Mouse (Mus musculus) ES-Bruce4 (cell line): Measurements from ENCODE around the gene Hs3st4. TPM values are rescaled to one million over a fixed set of nuclear protein-coding genes. Genes with fewer than 3 reads are reported as not detected.

Source experiments
- H3K27ac ChIP-seq: 2 replicates; pipeline ENCODE4 v1.5.1; 2012; ENCODE audit warnings: low read length, inconsistent platforms; ENCODE audit not compliant: insufficient read depth
- H3K27me3 ChIP-seq: 2 replicates; pipeline ENCODE4 v1.6.1; 2012; ENCODE audit warnings: mild to moderate bottlenecking, low read length, inconsistent platforms; ENCODE audit not compliant: control insufficient read depth, poor library complexity, insufficient read depth, severe bottlenecking
- H3K36me3 ChIP-seq: 2 replicates; pipeline ENCODE4 v1.6.1; 2012; ENCODE audit warnings: inconsistent platforms, mild to moderate bottlenecking, low read length, moderate library complexity; ENCODE audit not compliant: control insufficient read depth, poor library complexity, insufficient read depth, severe bottlenecking
- H3K4me1 ChIP-seq: one replicate; pipeline ENCODE4 v1.8.1; 2011; ENCODE audit warnings: low read length; ENCODE audit not compliant: control insufficient read depth, insufficient read depth
- H3K4me3 ChIP-seq: 2 replicates; pipeline ENCODE4 v1.5.1; 2011; ENCODE audit warnings: low read depth, mild to moderate bottlenecking, low read length
- H3K9ac ChIP-seq: 2 replicates; pipeline ENCODE4 v1.6.1; 2012; ENCODE audit warnings: low read depth, mild to moderate bottlenecking, inconsistent platforms; ENCODE audit not compliant: poor library complexity, severe bottlenecking
- H3K9me3 ChIP-seq: replicated peaks from 2 replicates; pipeline ENCODE4 v1.6.1; 2012; ENCODE audit warnings: mild to moderate bottlenecking, low read length, inconsistent platforms; ENCODE audit not compliant: control insufficient read depth, poor library complexity, insufficient read depth, severe bottlenecking
- CTCF ChIP-seq: IDR thresholded peaks from one replicate; pipeline ENCODE4 v1.8.1; 2011; ENCODE audit warnings: low read depth, low read length
- EP300 ChIP-seq: IDR thresholded peaks from 2 replicates; pipeline ENCODE4 v1.6.1; 2011; ENCODE audit warnings: low read depth, low read length; ENCODE audit not compliant: insufficient read depth
- POLR2A ChIP-seq: IDR thresholded peaks from one replicate; pipeline ENCODE4 v1.8.1; 2011; ENCODE audit warnings: low read length; ENCODE audit not compliant: insufficient read depth
- polyA plus RNA-seq: library from polyadenylated mRNA; stranded (reverse); fragments of >200 nt; gene quantifications from 2 replicates; pipeline ENCODE4 v1.2.4, GENCODE M21; 2011; ENCODE audit warnings: low read depth; ENCODE audit not compliant: missing spikeins, insufficient read depth, insufficient read length

Gene Hs3st4
- polyA plus RNA-seq, 1 experiment, result not detected

- Histone ChIP-seq H3K4me1 (no peaks in the 10 kb centered on the region), H3K9ac (no peak overlapping the region), H3K27me3 (no peaks in the 10 kb centered on the region), H3K9me3 (no peaks in the 10 kb centered on the region), H3K36me3 (no peaks in the 10 kb centered on the region), H3K27ac (no peak overlapping the region), H3K4me3 (no peak overlapping the region)
- no peak for TF ChIP-seq CTCF
- TF ChIP-seq EP300, result no peak
- TF ChIP-seq POLR2A, result no peak
Measured at GRCm38 (mm10) chr7:124048971-124049370, 66.3 kb downstream of the Hs3st4 start.

GRCm38 (mm10) chr7:124050421-124050820, 67.8 kb downstream of the Hs3st4 start:
- Histone ChIP-seq H3K27ac (no peak overlapping the region), H3K36me3 (no peaks in the 10 kb centered on the region), H3K4me1 (no peaks in the 10 kb centered on the region), H3K4me3 (no peak overlapping the region), H3K9me3 (no peaks in the 10 kb centered on the region), H3K27me3 (no peaks in the 10 kb centered on the region), H3K9ac (no peak overlapping the region)
- TF ChIP-seq EP300, result no peak
- TF ChIP-seq POLR2A, result no peak
- no peak for TF ChIP-seq CTCF

- no peaks in the 10 kb centered on the region for H3K36me3 ChIP-seq
- TF ChIP-seq POLR2A, result no peak
- TF ChIP-seq EP300, result peak; percentile 46; the same call in 1 of the 2 replicates
- H3K4me1 ChIP-seq, result no peaks in the 10 kb centered on the region
- no peak overlapping the region for H3K9ac ChIP-seq
- no peaks in the 10 kb centered on the region for H3K27me3 ChIP-seq
- no peak overlapping the region for H3K27ac ChIP-seq
- no peaks in the 10 kb centered on the region for H3K9me3 ChIP-seq
- no peak overlapping the region for H3K4me3 ChIP-seq
Measured at GRCm38 (mm10) chr7:124083741-124084140, 101.1 kb downstream of the Hs3st4 start.

- Histone ChIP-seq H3K4me3 (no peak overlapping the region), H3K27ac (no peak overlapping the region), H3K9me3 (no peaks in the 10 kb centered on the region), H3K27me3 (no peaks in the 10 kb centered on the region), H3K9ac (no peak overlapping the region), H3K36me3 (no peaks in the 10 kb centered on the region), H3K4me1 (no peaks in the 10 kb centered on the region)
- no peak for TF ChIP-seq CTCF
- TF ChIP-seq EP300, result no peak
- TF ChIP-seq POLR2A, result no peak
Measured at GRCm38 (mm10) chr7:124129019-124129418, 146.3 kb downstream of the Hs3st4 start.

GRCm38 (mm10) chr7:124131312-124131711, 148.6 kb downstream of the Hs3st4 start:
- Histone ChIP-seq H3K36me3 (no peaks in the 10 kb centered on the region), H3K27me3 (no peaks in the 10 kb centered on the region), H3K9me3 (no peaks in the 10 kb centered on the region), H3K27ac (no peak overlapping the region), H3K4me3 (no peak overlapping the region), H3K9ac (no peak overlapping the region), H3K4me1 (no peaks in the 10 kb centered on the region)
- TF ChIP-seq CTCF (no peak), EP300 (no peak), POLR2A (no peak)

GRCm38 (mm10) chr7:124136133-124136532, 153.5 kb downstream of the Hs3st4 start:
- Histone ChIP-seq H3K9ac (no peak overlapping the region), H3K27ac (no peak overlapping the region), H3K27me3 (no peaks in the 10 kb centered on the region), H3K4me3 (no peak overlapping the region), H3K9me3 (no peaks in the 10 kb centered on the region), H3K4me1 (no peaks in the 10 kb centered on the region), H3K36me3 (no peaks in the 10 kb centered on the region)
- TF ChIP-seq CTCF (no peak), EP300 (no peak), POLR2A (no peak)
